Mouse (Mus musculus) central nervous system, embryonic 14 days (tissue): ENCODE results near the gene Gm20826. TPM values are rescaled to one million over a fixed set of nuclear protein-coding genes. Genes with fewer than 3 reads are reported as not detected.

ENCODE experiments used
- polyA plus RNA-seq: library from polyadenylated mRNA; depleted of rRNA; stranded (reverse); fragments of >200 nt; gene quantifications from 2 replicates; pipeline ENCODE4 v1.2.3, GENCODE M21; 2012; rRNA removed

Gene Gm20826
- 0.01 TPM in 1 of 2 replicates, not detected in the other for polyA plus RNA-seq

DNA sequence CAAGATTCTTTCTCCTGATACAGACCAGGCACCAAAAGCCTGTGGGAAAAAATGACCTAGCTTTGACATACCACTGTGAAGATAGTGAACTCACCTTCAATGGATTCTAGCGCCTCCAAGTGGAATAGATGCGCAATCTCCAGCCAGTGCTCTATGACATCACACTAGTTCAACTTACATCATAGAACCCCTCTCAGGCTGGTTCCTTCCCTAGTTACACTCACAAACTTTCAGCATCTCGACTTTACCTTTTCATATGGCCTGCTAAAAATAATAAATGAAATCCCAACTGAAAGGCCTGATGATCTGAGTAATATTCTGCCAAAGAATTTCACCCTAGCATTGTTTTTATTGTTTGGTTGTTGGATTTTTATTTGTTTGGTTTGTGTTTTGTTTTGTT is at the start of gene Gm20826:
TSS of gene Gm20826 (minus strand) at position 101 of the 400 bp plus-strand sequence.

Other genes starting within 250 kb of the Gm20826 start
- not detected in 2 replicates for gene Gm21788, start 233.5 kb downstream of the Gm20826 start, polyA plus RNA-seq
- not detected in 2 replicates for gene Gm28576, start 84.5 kb upstream of the Gm20826 start, polyA plus RNA-seq